Mouse (Mus musculus) olfactory bulb, adult 2 months (tissue): ENCODE measurements around the gene Sorbs1.

Experiments
- CTCF ChIP-seq: fragments of 200-500 bp; IDR thresholded peaks from 2 replicates; pipeline ENCODE4 v1.5.1; 2012; ENCODE audit warnings: low read depth, mild to moderate bottlenecking, low read length, moderate library complexity; ENCODE audit not compliant: insufficient read depth
- POLR2A ChIP-seq: fragments of 200-500 bp; IDR thresholded peaks from 2 replicates; pipeline ENCODE4 v1.6.1; 2012; ENCODE audit warnings: mild to moderate bottlenecking, low read depth, low read length, moderate library complexity; ENCODE audit not compliant: insufficient read depth

GRCm38 (mm10) chr19:40476491-40476890 is 37.1 kb downstream of the Sorbs1 start:
- no peak for TF ChIP-seq CTCF
- TF ChIP-seq POLR2A, result no peak
